In the genomic region with DNA sequence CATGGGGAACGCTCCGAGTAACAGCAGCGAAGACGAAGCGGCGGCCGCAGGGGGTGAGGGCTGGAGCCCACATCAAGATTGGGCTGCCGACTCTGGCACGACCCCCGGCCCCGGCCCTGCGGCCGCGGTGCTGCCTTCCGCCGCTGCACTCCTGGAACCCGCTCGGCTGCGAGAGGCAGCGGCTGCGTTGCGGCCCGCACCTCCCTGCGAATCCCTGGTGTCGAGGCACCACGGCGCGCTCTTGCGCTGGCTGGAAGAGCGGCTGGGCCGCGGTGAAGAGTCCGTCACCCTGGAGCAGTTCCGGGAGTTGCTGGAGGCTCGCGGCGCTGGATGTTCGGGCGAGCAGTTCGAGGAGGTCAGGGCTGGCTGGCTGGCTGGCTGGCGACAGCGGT, we compare ENCODE assay signal across 7 mouse cellular contexts. TPM values are rescaled to one million over a fixed set of nuclear protein-coding genes. Genes with fewer than 3 reads are reported as not detected.
DNase-seq lines count a peak whose midpoint lies in the region; ATAC-seq and TF ChIP-seq lines count a peak whose summit lies in the region.

No protein-coding gene starts in this region.

- DNase-seq in liver, adult 2 months (ENCODE audit: extremely low read depth, low read depth, low spot score), result peak; percentile 13
- no peak for DNase-seq in liver
- no peak for DNase-seq in embryonic facial prominence, embryonic 11.5 days (ENCODE audit: low spot score)
- DNase-seq in thymus, postnatal 4 days, result no peak
- no peak for DNase-seq in ovary, postnatal 10 days (ENCODE audit: low spot score)

- H3K4me2 ChIP-seq in embryonic facial prominence, embryonic 11.5 days (ENCODE audit: low read depth, low read length), result peak overlapping the region; percentile 87
- H3K4me2 ChIP-seq in hindbrain, embryonic 13.5 days, result peak overlapping the region; percentile 83

- H3K9ac ChIP-seq in liver, adult 2 months (ENCODE audit: low read depth, low read length), result peak overlapping the region; percentile 95
- peak overlapping the region; percentile 77 for H3K9ac ChIP-seq in embryonic facial prominence, embryonic 11.5 days (replicated peaks; ENCODE audit: low read length)
- H3K9ac ChIP-seq in hindbrain, embryonic 13.5 days, result peak overlapping the region; percentile 94

- no peak for TF ChIP-seq POLR2A in liver, adult 2 months (IDR thresholded peaks at IDR 0.05; ENCODE audit: extremely low read depth, insufficient read depth, low read length)

- peaks cover 27% of the 10 kb centered on the region for H3K79me2 ChIP-seq in liver, adult 2 months (ENCODE audit: control insufficient read depth, insufficient read depth, low read length)

- under 1% methylated on average over 42 of the region's 42 CpGs for WGBS in liver, adult 2 months
- under 1% methylated on average over 42 of the region's 42 CpGs for WGBS in embryonic facial prominence, embryonic 11.5 days
- under 1% methylated on average over 42 of the region's 42 CpGs for WGBS in hindbrain, embryonic 13.5 days

- no peaks in the 10 kb centered on the region for H3K4me1 ChIP-seq in liver, adult 2 months (ENCODE audit: control insufficient read depth, insufficient read depth, low read length)
- 0 out of 2 replicates have a peak, but pooled peaks cover 2% of the 10 kb centered on the region for H3K4me1 ChIP-seq in embryonic facial prominence, embryonic 11.5 days (ENCODE audit: control insufficient read depth, insufficient read depth, low read length)
- peaks cover 29% of the 10 kb centered on the region for H3K4me1 ChIP-seq in hindbrain, embryonic 13.5 days (replicated peaks)

- H3K27me3 ChIP-seq in liver, adult 2 months (ENCODE audit: control insufficient read depth, insufficient read depth, low read length), result no peaks in the 10 kb centered on the region
- H3K27me3 ChIP-seq in embryonic facial prominence, embryonic 11.5 days (ENCODE audit: control insufficient read depth, insufficient read depth, low read length), result no peaks in the 10 kb centered on the region
- H3K27me3 ChIP-seq in hindbrain, embryonic 13.5 days, result no peaks in the 10 kb centered on the region

- no peak for TF ChIP-seq CTCF in liver, adult 2 months (IDR thresholded peaks at IDR 0.05; ENCODE audit: low read depth, low read length)

- no peaks in the 10 kb centered on the region for H3K36me3 ChIP-seq in liver, adult 2 months (ENCODE audit: control insufficient read depth, insufficient read depth, low read length)
- H3K36me3 ChIP-seq in embryonic facial prominence, embryonic 11.5 days (replicated peaks; ENCODE audit: control insufficient read depth, insufficient read depth, low read depth, low read length), result no peaks in the 10 kb centered on the region
- no peaks in the 10 kb centered on the region for H3K36me3 ChIP-seq in hindbrain, embryonic 13.5 days

- H3K4me3 ChIP-seq in liver, adult 2 months (ENCODE audit: insufficient read depth, low read depth, low read length), result peak overlapping the region; percentile 96
- peak overlapping the region; percentile 99 for H3K4me3 ChIP-seq in embryonic facial prominence, embryonic 11.5 days (ENCODE audit: low read depth, low read length)
- H3K4me3 ChIP-seq in hindbrain, embryonic 13.5 days, result peak overlapping the region; percentile 99

- no peaks in the 10 kb centered on the region for H3K9me3 ChIP-seq in embryonic facial prominence, embryonic 11.5 days (replicated peaks; ENCODE audit: control insufficient read depth, low read length)
- H3K9me3 ChIP-seq in hindbrain, embryonic 13.5 days, result no peaks in the 10 kb centered on the region

- ATAC-seq in embryonic facial prominence, embryonic 11.5 days (replicated peaks; ENCODE audit: insufficient number of reproducible peaks, low FRiP score, low TSS enrichment, low read depth), result no peak; the same call in none of the 2 replicates
- ATAC-seq in hindbrain, embryonic 13.5 days (ENCODE audit: low FRiP score), result peak; percentile 38; the same call in 1 of the 2 replicates
- 0 out of 2 replicates have a peak, but pooled peaks have one; percentile 4 for ATAC-seq in megakaryocyte-erythroid progenitor cell, adult 5-6 weeks (replicated peaks; ENCODE audit: low FRiP score, low TSS enrichment, poor library complexity, severe bottlenecking)

- peak overlapping the region; percentile 50 for H3K27ac ChIP-seq in liver, adult 2 months (replicated peaks; ENCODE audit: insufficient read depth, low read depth, low read length)
- no peak overlapping the region for H3K27ac ChIP-seq in embryonic facial prominence, embryonic 11.5 days (replicated peaks; ENCODE audit: low read depth, low read length)
- H3K27ac ChIP-seq in hindbrain, embryonic 13.5 days, result peak overlapping the region; percentile 96

RNA-seq across cellular contexts. Expression of gene Zzef1, which starts 0.3 kb away (rescaled TPM):
- 13.6 and 17.7 TPM in 2 replicates for total RNA-seq in liver, adult 2 months (2014; rRNA removed)
- 11.0 and 14.1 TPM in 2 replicates for polyA plus RNA-seq in liver, adult 2 months (2012; rRNA removed)
- 5.9 and 6.1 TPM in 2 replicates for polyA plus RNA-seq in embryonic facial prominence, embryonic 11.5 days (2014; fragmentation: Nextera tagmentation; extraction: Ambion mirVana)
- polyA plus RNA-seq in hindbrain, embryonic 13.5 days (2015; fragmentation: Nextera tagmentation; extraction: Ambion mirVana), result 14.0 and 14.2 TPM in 2 replicates
- 38.9 and 40.4 TPM in 2 replicates for total RNA-seq in megakaryocyte-erythroid progenitor cell, adult 5-6 weeks (2014; fragmentation: Nextera tagmentation)
- total RNA-seq in megakaryocyte-erythroid progenitor cell, adult 5-6 weeks (2017), result 26.9 and 27.3 TPM in 2 replicates

RNA-seq across cellular contexts. Expression of gene Cyb5d2, which starts 0.3 kb away (rescaled TPM):
- 9.7 and 11.1 TPM in 2 replicates for total RNA-seq in liver, adult 2 months (2014; rRNA removed)
- 9.8 and 12.4 TPM in 2 replicates for polyA plus RNA-seq in liver, adult 2 months (2012; rRNA removed)
- 3.0 and 3.4 TPM in 2 replicates for polyA plus RNA-seq in embryonic facial prominence, embryonic 11.5 days (2014; fragmentation: Nextera tagmentation; extraction: Ambion mirVana)
- 7.5 and 8.2 TPM in 2 replicates for polyA plus RNA-seq in hindbrain, embryonic 13.5 days (2015; fragmentation: Nextera tagmentation; extraction: Ambion mirVana)
- total RNA-seq in megakaryocyte-erythroid progenitor cell, adult 5-6 weeks (2014; fragmentation: Nextera tagmentation), result 6.6 and 10.1 TPM in 2 replicates
- 3.9 and 5.4 TPM in 2 replicates for total RNA-seq in megakaryocyte-erythroid progenitor cell, adult 5-6 weeks (2017)
